Mouse (Mus musculus) cerebellum, postnatal 36 days (tissue): ENCODE measurements around the gene Zfp445.
"Not testable (repeated sequence)": the region's sequence is repeated elsewhere in the genome, so short reads cannot be mapped to it uniquely, and the experiment has no call there.

Source experiments
- DNase-seq, 2 experiments: peaks; one replicate each; pipeline ENCODE4 v3.0.0; 2021 to 2022; ENCODE audit warnings: mixed read lengths in 2 of 2

Zfp445 gene

DNA sequence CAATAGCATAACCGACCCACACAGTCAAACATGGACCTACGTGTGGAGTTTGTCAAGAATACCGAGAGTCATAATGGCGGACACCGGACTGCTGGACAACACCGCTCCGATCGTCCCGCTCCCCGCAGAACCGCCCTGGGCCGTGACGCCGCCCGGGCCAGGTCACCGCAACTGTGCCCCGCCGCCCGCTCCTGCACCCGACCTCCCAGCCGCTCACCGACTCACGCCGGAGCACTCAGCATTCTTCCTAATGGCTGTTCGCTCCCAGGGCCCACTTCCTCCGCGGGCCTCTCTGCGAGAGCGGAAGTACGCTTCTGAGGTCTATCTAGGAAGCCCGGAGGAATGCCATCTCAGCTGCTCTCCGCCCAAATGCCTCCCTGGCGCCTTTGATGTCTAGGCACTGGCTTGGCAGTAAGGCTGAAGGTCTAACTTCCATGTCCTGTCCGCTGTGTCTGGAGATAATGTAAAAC lies at the start of gene Zfp445:
Gene Zfp445, minus strand, starts transcription at position 310 of the 470 bp plus-strand sequence.
- peak; percentile 76 to 79 for DNase-seq

DNA sequence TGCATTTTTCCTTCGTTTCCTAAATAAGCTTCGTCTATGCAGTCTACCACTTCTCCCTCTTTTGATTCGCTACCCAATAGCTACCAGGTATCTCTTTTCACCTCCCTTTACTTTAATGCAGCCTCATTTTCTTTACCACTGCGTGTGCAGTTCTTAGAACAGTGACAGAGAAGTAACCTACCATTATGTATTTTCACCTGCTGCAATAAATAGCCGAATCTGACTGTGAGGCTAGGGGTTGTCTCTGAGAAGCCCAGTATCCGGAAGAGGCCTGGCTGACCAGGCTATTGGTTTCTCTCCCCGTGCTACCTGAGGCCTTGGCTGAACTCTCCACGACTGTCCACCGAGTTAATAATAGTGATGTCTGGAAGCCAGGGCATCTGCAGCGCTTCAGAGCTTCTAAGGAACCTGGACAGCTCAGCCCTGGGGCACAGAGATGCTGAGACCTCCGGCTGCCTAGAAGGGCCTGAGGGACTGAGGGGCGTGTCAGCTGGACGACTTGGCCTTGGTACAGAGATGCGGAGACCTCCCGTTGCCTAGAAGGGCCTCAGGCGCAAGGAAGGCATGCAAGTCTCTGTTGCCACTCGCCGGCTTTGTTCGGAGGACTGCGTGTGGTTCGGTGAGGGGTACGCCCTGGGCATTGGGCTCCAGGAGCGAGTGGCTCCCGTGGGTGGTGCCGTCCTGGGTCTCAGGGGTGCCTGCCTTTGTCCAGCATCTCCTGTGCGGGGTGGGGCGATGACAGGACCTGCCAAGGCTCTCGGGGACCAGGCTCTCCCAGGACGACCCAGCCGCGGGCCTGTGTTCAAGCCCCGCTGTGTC lies 37.1 kb upstream of the Zfp445 start:
- peak; percentile 75 to 79 for DNase-seq

DNA sequence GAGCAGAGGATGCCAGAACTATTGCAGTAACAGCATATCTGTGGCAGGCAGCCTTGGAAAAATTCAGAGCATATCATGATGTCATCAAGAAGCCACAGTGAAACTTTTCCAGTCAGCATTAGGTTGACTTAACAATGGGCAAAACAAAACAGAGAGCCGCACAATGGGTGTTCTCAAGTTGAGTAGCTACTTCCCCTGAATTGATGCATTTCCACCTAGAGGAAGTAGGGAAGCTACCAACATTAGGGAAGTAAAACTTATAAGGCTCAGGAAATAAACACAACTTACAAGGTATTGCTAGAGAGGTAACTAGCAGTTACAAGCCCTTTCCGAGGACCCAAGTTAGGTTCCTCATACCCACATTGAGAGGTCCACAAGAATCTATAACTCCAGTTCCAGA lies 35.2 kb upstream of the Zfp445 start:
- no peak for DNase-seq

GRCm38 (mm10) chr9:122886372-122887179 lies 20.8 kb upstream of the Zfp445 start:
- DNase-seq = peak; percentile 67

DNA sequence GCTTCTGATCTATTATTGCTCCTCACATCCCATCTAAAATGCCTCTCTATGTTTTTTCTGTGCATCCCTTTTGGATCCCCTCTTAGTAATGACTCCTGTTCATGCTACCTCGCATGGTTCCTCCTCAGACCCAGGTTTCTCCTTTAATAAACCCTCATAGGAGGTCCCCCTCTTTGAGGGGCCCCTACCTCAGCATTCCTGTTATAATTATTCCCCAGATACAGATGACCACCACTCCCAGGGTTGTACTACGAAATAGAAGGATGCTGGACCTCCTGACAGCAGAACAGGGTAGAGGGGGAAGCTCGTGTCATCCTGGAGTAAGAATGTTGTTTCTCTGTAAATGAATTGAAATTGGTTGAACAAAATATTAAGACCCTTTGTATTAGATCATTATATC lies 19.6 kb upstream of the Zfp445 start, which contains the start of gene Zkscan7:
Gene Zkscan7, plus strand, starts transcription at position 301 of the 400 bp plus-strand sequence.
- DNase-seq = no peak

- no peak for DNase-seq
Observed at GRCm38 (mm10) chr9:122875145-122875544, 9.3 kb upstream of the Zfp445 start.

DNA sequence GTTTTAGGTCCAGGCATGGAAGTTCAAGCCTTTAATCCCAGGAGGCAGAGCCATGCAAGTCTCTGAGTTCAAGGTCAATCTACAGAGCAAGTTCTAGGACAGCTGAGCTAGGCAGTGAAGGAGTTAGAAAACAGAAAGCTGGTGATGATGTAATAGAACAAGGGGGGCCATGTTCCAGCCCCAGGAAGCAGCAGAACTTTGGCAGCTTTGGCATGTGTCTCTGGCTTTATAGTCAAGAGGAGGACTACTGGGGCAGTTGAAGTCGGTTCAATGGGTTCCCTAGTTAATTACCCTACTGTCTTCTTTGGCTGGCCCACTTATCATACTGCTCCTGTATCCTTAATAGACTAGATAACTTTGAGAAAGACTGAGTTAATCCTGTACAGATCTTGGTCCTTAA lies 8.8 kb upstream of the Zfp445 start:
- DNase-seq = no peak

DNA sequence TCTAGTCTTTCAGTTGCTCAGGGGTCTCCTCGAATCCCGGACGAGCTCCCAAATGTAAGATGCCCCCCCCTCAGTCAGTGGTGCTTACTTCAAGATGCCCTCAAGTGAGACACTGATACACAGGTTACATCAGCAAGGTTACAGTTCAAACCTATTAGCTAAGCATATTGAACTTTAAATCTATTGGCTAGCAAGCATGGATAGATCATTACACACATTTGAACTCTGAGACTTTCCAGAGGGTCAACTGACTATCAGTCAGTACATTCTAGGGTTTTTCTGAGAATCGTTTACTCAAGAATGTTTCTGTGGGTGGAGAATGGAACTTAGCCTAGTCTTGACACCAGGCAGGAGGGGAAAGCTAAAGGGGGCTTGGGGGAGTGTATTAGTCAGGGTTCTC lies 6.8 kb upstream of the Zfp445 start:
- DNase-seq = no peak

- no peak for DNase-seq
Observed at GRCm38 (mm10) chr9:122866192-122866591, 386 bp upstream of the Zfp445 start.

- no peak for DNase-seq
Observed at GRCm38 (mm10) chr9:122864848-122865247, 958 bp downstream of the Zfp445 start.

DNA sequence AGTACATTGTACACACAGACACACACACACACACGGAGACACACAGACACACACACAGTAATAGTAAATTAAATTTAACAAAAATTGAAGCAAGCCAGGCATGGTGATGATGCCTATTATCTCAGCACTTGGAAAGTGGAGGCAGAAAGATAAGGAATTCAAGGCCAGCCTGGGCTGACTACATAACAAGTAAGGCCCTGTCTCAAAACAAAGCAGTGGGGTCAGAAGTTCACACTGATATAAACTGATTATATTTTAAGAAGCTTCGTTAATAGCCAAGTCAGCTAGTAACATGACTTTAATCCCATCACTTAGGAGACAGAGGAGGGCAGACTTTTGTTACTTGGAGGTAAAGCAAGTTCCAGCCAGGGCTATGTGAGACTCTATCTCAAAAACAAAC lies 2.1 kb downstream of the Zfp445 start:
- no peak for DNase-seq

DNA sequence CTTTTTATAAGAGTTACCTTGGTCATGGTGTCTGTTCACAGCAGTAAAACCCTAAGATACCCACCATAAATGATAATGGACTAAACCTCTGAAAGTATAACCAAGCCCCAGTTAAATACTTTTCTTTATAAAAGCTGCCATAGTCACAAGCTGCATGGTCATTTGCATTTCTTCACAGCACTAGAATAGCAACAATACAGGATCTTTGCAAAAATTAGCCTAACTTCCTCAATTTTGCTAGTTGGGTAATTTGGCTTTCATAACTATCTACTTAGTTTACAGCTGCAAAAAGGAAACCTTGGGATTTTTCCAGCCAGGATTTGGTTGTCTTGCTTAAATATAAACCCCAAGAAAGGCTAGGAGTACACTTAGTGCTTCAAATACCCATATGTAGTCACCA lies 5.1 kb downstream of the Zfp445 start:
- DNase-seq = no peak

- no peak for DNase-seq
Observed at GRCm38 (mm10) chr9:122856716-122857115, 9.1 kb downstream of the Zfp445 start.

DNA sequence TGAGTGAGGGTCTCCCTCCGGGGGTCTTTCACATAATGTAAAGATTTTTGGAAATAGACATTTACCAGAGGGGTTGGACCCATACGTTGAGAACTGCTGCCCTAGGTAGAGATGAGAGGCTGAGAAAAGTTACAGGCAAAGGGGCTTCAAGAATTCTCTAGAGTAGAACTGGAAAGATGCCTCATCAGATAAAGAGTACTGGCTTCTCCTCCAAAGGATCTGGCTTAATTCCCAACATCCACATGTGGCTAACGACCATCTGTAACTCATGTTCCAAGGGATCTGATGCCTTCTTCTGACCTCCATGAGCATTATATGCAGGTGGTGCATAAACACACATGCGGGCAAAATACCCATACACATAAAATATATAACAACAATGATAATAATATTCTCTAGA lies 10.2 kb downstream of the Zfp445 start:
- no peak for DNase-seq

DNA sequence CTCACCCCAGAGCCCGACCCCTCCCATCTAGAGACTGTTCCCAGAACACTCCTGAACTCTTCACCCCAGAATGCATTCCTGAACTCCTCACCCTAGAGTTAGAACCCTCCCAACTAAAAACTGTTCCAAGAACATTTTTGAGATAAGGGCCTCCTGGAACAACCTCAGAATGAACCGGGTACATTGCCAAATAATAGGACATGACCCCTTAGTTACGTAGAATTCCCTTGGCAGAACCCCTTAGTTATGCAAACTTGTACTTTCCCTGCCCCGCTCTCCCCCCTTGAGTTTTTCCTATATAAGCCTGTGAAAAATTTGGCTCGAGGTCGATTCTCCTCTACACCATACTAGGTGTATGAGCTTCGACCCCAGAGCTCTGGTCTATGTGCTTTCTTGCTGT lies 10.7 kb downstream of the Zfp445 start:
- not testable (repeated sequence) for DNase-seq

DNA sequence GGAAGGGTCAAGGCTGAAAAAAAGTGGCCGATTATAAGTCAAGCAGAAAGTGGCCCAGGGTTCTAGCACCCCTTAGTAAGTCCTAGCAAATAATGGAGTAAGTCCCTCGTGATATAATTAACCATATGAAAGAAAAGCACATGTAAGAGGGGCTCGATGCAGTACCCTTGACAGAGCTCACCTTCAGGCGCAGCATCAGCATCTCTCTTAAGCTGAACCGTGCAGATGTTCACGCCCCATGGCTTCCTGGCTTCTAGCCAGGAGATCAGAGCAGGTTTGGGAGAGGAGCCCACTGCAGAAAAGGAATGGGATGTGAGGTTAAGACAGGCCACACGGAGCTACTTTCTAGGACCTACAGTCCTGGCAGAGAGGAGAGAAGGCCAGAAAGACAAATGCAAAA lies 11.3 kb downstream of the Zfp445 start:
- no peak for DNase-seq

DNA sequence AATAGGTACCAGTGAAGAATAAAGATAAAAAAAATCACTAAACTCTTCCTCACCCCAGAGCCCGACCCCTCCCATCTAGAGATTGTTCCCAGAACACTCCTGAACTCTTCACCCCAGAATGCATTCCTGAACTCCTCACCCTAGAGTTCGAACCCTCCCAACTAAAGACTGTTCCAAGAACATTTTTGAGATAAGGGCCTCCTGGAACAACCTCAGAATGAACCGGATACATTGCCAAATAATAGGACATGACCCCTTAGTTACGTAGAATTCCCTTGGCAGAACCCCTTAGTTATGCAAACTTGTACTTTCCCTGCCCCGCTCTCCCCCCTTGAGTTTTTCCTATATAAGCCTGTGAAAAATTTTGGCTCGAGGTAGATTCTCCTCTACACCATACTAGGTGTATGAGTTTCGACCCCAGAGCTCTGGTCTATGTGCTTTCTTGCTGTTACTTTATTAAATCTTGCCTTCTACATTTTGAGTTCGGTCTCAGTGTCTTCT lies 17.9 kb downstream of the Zfp445 start:
- DNase-seq = not testable (repeated sequence)

GRCm38 (mm10) chr9:122846156-122846555 lies 19.6 kb downstream of the Zfp445 start:
- peak; percentile 18 to 20 for DNase-seq

DNA sequence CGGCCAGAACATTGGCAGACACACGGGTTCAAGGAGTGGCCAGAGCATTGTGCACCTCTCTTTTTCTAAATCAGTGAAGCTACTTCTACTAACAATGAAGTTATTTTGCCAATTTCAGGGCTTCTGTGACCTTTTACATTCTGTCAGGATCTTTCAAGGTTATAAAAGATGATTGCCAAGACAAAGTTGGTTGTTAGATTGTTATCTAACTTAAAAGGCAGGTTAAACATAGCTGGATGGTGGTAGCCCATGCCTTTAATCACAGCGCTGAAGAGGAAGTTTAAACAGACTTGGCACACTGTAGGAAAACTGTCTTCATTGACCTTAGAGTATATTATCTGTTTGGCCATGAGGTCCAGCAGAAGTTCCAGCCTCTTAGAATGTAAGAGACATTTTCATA lies 20.2 kb downstream of the Zfp445 start:
- no peak for DNase-seq

DNA sequence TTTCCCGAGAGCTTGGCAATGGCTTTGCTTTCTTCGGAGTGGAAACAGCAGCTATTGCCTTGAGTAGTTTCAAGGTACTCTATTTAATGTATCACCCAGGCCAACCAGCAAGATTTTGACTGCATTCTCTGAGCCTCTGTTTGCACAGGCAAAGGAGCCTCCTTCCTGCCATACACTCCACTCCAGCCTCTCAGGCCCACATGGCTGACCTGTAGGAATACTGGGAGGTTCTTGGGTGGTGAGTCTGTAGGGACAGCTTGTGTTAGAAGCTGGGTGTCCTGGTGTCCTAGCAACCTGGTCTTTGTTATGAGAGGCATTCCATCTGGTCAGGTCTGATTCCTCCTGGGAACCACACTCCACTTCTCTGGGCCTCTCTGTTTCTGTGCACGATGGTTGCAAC lies 22.0 kb downstream of the Zfp445 start, which contains the start of gene Gm35549:
Gene Gm35549, minus strand, starts transcription at position 276 of the 400 bp plus-strand sequence.
- DNase-seq = no peak

GRCm38 (mm10) chr9:122837680-122838079 lies 28.1 kb downstream of the Zfp445 start:
- peak; percentile 12 to 19 for DNase-seq

GRCm38 (mm10) chr9:122837216-122837615 lies 28.6 kb downstream of the Zfp445 start:
- no peak for DNase-seq

- peak; percentile 53 to 63 for DNase-seq
Observed at GRCm38 (mm10) chr9:122836790-122837189, 29.0 kb downstream of the Zfp445 start.
